Mouse (Mus musculus) midbrain, postnatal 0 days (tissue): ENCODE results near the gene Smg5. TPM values are rescaled to one million over a fixed set of nuclear protein-coding genes. Genes with fewer than 3 reads are reported as not detected.

Source experiments
- ATAC-seq: fragments of 200-750 bp; cut with Nextera tagmentation; 2 replicates; pipeline ENCODE4 v1.8.0; 2017; ENCODE audit warnings: moderate number of reproducible peaks, mild to moderate bottlenecking, moderate TSS enrichment, moderate library complexity; ENCODE audit not compliant: low FRiP score
- DNase-seq: peaks from one replicate; pipeline ENCODE4 v3.0.0-alpha.2; 2015; ENCODE audit warnings: low spot score
- H3K27ac ChIP-seq: fragments of 300-500 bp; sonication (generic); 2 replicates; pipeline ENCODE4 v1.5.1; 2014; ENCODE audit warnings: low read depth, mild to moderate bottlenecking, low read length, mixed read lengths
- H3K27me3 ChIP-seq: fragments of 300-500 bp; sonication (generic); 2 replicates; pipeline ENCODE4 v1.6.1; 2014; ENCODE audit warnings: low read length, control low read depth, mixed read lengths; ENCODE audit not compliant: insufficient read depth
- H3K36me3 ChIP-seq: fragments of 300-500 bp; sonication (generic); 2 replicates; pipeline ENCODE4 v1.6.1; 2014; ENCODE audit warnings: low read length, control low read depth, mixed read lengths; ENCODE audit not compliant: insufficient read depth
- H3K4me1 ChIP-seq: fragments of 300-500 bp; sonication (generic); 2 replicates; pipeline ENCODE4 v1.6.1; 2014; ENCODE audit warnings: mild to moderate bottlenecking, control low read depth, antibody characterized with exemption, low read length, mixed read lengths; ENCODE audit not compliant: insufficient read depth
- H3K4me2 ChIP-seq: fragments of 300-500 bp; sonication (generic); 2 replicates; pipeline ENCODE4 v1.6.1; 2014; ENCODE audit warnings: low read depth, mild to moderate bottlenecking, low read length, mixed read lengths; ENCODE audit not compliant: poor library complexity, severe bottlenecking
- H3K4me3 ChIP-seq: fragments of 300-500 bp; sonication (generic); 2 replicates; pipeline ENCODE4 v1.5.1; 2014; ENCODE audit warnings: low read depth, mild to moderate bottlenecking, low read length, moderate library complexity
- H3K9ac ChIP-seq: fragments of 300-500 bp; sonication (generic); replicated peaks from 2 replicates; pipeline ENCODE4 v1.6.1; 2014; ENCODE audit warnings: mild to moderate bottlenecking, low read length, moderate library complexity, mixed read lengths; ENCODE audit not compliant: poor library complexity, severe bottlenecking
- H3K9me3 ChIP-seq: fragments of 300-500 bp; sonication (generic); 2 replicates; pipeline ENCODE4 v1.6.1; 2016; ENCODE audit warnings: low read length, control low read depth
- CTCF ChIP-seq: IDR thresholded peaks from 2 replicates; pipeline ENCODE4 v1.5.1; 2016; ENCODE audit warnings: antibody characterized with exemption, mild to moderate bottlenecking
- WGBS: fragments of 180-500 bp; shearing (Covaris S2); extraction: QIAGEN DNeasy Blood & Tissue Kit; methylation state at CpG from one replicate; pipeline ENCODE4 v1.1.7; 2014; 5-methylcytosine and 5-hydroxymethylcytosine counted together
- polyA plus RNA-seq: library from polyadenylated mRNA; unstranded; fragments of >200 nt; fragmentation: Nextera tagmentation; extraction: Ambion mirVana; gene quantifications from 2 replicates; pipeline ENCODE4 v1.2.1, GENCODE M21; 2015
- total RNA-seq: library from RNA; depleted of rRNA; stranded (reverse); fragments of >200 nt; gene quantifications from 2 replicates; pipeline ENCODE4 v1.2.3, GENCODE M21; 2014

The Smg5 gene
- total and polyA plus RNA-seq, 2 experiments from 2014 or later = 49.4 to 86.7 TPM

- Histone ChIP-seq H3K36me3 (no peaks in the 10 kb centered on the region), H3K9me3 (no peaks in the 10 kb centered on the region), H3K4me1 (no peaks in the 10 kb centered on the region), H3K4me2 (no peak overlapping the region), H3K27ac (no peak overlapping the region), H3K9ac (no peak overlapping the region), H3K27me3 (no peaks in the 10 kb centered on the region), H3K4me3 (no peak overlapping the region)
- peak; percentile 10 for DNase-seq
- TF ChIP-seq CTCF = no peak
- 86% methylated on average over 2 of the region's 2 CpGs for WGBS
- ATAC-seq = no peak
Observed at GRCm38 (mm10) chr3:88398666-88399065, 62.6 kb downstream of the Smg5 start.

DNA sequence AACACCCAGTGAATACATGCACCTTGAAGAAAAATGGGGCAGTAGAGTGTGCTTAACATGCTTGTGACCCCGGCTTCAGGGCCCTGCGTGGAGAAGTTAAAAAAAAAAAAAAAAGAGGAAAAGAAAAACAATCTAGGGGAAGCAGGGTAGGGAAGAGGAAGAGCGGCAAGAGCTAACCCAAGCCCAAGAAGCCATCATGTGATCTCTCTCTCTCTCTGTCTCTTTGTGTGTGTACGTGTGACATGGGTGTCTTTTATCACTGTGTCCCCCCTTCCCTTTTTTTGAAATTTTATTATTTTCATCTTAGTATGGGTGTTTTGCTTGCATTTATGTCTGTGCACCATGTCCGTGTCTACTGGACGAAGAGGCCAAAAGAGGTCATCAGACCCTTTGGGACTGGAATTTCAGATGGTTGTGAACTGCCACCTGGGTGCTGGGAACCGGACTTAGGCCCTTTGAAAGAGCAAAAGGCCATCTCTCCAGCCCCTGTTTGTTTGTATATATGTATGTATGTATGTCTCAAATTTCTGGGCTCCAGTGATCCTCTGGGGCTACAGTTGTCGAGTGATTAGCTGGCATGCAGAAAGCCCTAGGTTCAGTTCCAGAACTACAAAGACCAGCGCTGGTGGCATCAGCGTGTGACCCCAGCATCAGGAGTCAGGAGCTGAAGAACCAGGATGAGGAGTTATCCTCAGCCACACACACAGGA, 67.6 kb downstream of the Smg5 start:
- Histone ChIP-seq H3K27ac (no peak overlapping the region), H3K9me3 (no peaks in the 10 kb centered on the region), H3K9ac (no peak overlapping the region), H3K4me3 (no peak overlapping the region), H3K4me2 (no peak overlapping the region), H3K36me3 (no peaks in the 10 kb centered on the region), H3K4me1 (no peaks in the 10 kb centered on the region), H3K27me3 (no peaks in the 10 kb centered on the region)
- TF ChIP-seq CTCF = no peak
- ATAC-seq (no peak), DNase-seq (no peak)
- WGBS = 95% methylated on average over 10 of the region's 10 CpGs

DNA sequence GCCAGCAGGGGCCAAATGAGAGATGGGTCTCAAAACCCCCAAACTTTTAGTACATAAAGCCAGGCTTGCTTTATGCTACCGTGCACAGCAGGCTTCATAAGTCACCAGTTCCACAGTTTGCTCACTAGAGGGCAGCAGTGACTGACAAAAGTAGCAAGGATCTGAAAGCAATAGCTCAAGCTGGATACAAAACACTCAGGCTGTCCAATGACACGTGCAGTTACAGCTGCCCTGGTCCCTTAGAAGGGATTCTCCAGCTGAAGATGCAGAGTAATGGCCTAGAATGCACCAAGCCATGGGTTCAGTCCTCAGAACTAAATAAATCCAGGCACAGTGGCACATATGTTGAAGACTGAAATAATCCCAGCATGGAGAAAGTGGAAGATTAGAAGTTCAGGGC, 71.0 kb downstream of the Smg5 start:
- Histone ChIP-seq H3K27me3 (no peaks in the 10 kb centered on the region), H3K27ac (no peak overlapping the region), H3K9me3 (no peaks in the 10 kb centered on the region), H3K4me2 (no peak overlapping the region), H3K9ac (no peak overlapping the region), H3K36me3 (peaks cover under 1% of the 10 kb centered on the region), H3K4me3 (no peak overlapping the region), H3K4me1 (no peaks in the 10 kb centered on the region)
- no peak; the same call in 1 of the 2 replicates for ATAC-seq
- TF ChIP-seq CTCF = peak; percentile 97
- WGBS = 0% methylated on average over 2 of the region's 2 CpGs
- peak; percentile 93 for DNase-seq

DNA sequence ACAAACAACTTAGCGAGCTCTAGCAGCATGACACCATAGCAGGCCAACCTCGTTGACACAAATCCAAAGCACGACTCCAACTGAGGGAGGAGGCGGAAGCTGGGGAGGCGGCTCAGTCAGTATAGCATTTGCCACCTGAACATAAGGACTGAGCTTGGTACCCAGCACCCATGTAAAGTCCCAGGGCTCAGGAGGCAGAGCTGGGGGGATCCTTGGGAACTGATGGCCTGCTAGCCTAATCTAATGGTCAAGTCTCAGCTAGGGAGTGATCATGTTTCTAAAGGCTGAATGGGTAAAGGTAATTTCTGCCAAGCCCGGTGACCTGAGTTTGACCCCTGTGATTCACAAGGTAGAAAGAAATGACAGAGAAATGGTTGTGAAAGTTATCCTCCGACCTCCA, 71.5 kb downstream of the Smg5 start:
- Histone ChIP-seq H3K4me1 (no peaks in the 10 kb centered on the region), H3K9me3 (no peaks in the 10 kb centered on the region), H3K4me3 (no peak overlapping the region), H3K27ac (no peak overlapping the region), H3K9ac (no peak overlapping the region), H3K4me2 (no peak overlapping the region), H3K36me3 (peaks cover 5% of the 10 kb centered on the region), H3K27me3 (no peaks in the 10 kb centered on the region)
- no peak for DNase-seq
- ATAC-seq = no peak
- TF ChIP-seq CTCF = no peak
- WGBS = 59% methylated on average over 7 of the region's 7 CpGs

- Histone ChIP-seq H3K9me3 (no peaks in the 10 kb centered on the region), H3K4me2 (peak overlapping the region; percentile 55; the same call in 1 of the 2 replicates), H3K9ac (no peak overlapping the region), H3K4me3 (no peak overlapping the region), H3K36me3 (peaks cover 15% of the 10 kb centered on the region), H3K4me1 (no peaks in the 10 kb centered on the region), H3K27me3 (no peaks in the 10 kb centered on the region), H3K27ac (no peak overlapping the region)
- TF ChIP-seq CTCF = no peak
- ATAC-seq = no peak
- 73% methylated on average over 5 of the region's 5 CpGs for WGBS
- DNase-seq = no peak
Observed at GRCm38 (mm10) chr3:88408953-88409352, 72.9 kb downstream of the Smg5 start.

- peak; percentile 89 for DNase-seq
- no peaks in the 10 kb centered on the region for H3K9me3 ChIP-seq
- peak within 1 kb of the TSS; percentile 55 for H3K4me2 ChIP-seq
- H3K4me1 ChIP-seq = no peaks in the 10 kb centered on the region
- H3K36me3 ChIP-seq = peaks cover 15% of the 10 kb centered on the region
- peak within 1 kb of the TSS; percentile 75 for H3K9ac ChIP-seq
- H3K27me3 ChIP-seq = no peaks in the 10 kb centered on the region
- under 1% methylated on average over 54 of the region's 54 CpGs for WGBS
- ATAC-seq = peak; percentile 91
- peak; percentile 2; the same call in 1 of the 2 replicates for TF ChIP-seq CTCF
- H3K27ac ChIP-seq = peak within 1 kb of the TSS; percentile 86
- peak within 1 kb of the TSS; percentile 52 for H3K4me3 ChIP-seq
Observed at GRCm38 (mm10) chr3:88409741-88410644, 73.9 kb downstream of the Smg5 start, which contains the start of gene Pmf1. Gene Pmf1 (minus strand): TSS chr3:88410331.
